Comparison of ENCODE assay signal across 9 mouse cellular contexts in the genomic region with DNA sequence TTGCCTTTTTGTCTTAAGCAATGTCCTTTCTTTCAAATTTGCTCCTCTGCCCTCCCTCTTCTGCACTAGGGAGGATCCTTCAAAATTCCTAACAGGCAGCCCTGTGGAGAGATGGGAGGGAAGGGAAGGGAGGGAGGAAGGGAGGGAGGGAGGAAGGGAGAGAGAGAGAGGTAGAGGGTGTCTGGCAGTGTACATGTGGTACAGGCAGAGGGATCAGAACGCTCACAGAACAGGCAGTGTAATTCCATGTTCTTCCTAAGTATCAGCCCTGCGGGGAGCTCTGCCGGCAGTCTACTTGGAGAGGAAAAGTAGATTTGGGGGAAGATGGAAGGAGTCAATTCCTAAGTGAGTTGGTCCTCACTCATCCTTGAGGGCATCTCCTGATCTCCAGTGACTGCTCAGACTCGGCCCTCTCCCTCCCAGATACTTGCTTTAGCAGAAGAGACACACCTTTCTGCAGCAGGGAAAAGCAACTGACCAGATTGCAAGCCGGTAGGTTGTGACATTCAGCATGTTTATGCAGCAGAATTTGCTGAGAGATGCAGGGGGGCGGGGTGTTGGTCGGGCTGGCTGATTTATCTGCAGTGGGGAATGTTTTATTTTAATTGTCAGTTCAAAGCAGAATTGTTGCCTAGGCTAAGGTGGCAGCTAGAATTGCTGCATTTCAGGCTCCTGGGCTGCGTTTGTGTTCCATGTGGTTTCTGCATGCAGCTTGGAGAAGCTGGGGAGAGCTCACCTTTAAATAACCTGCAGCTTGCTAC. TPM values are rescaled to one million over a fixed set of nuclear protein-coding genes. Genes with fewer than 3 reads are reported as not detected.
DNase-seq lines count a peak whose midpoint lies in the region; ATAC-seq and TF ChIP-seq lines count a peak whose summit lies in the region.
"Had no signal": no experiment of that assay in that cellular context is flagged by ENCODE, and none has a peak within 500 bp of the region (broad histone marks: within the 10 kb centered on the region; RNA-seq: fewer than 3 reads in every experiment).

Gene Frmd4a, plus strand, starts transcription at position 190 of the 761 bp plus-strand sequence.

- H3K4me3 ChIP-seq in forebrain, embryonic 15.5 days, result peak within 1 kb of the TSS; percentile 35
- H3K4me3 ChIP-seq in hindbrain, embryonic 15.5 days, result peak within 1 kb of the TSS; percentile 33
- H3K4me3 ChIP-seq in liver, embryonic 14.5 days (ENCODE audit: insufficient read depth in 1 of 2, low read depth in 2 of 2, low read length in 2 of 2), result no peak within 1 kb of the TSS

- 44% methylated on average over 8 of the region's 8 CpGs for WGBS in forebrain, embryonic 15.5 days
- 34% methylated on average over 8 of the region's 8 CpGs for WGBS in hindbrain, embryonic 15.5 days
- 38% methylated on average over 8 of the region's 8 CpGs for WGBS in liver, embryonic 14.5 days (ENCODE audit: insufficient replicate concordance)

- H3K4me1 ChIP-seq in forebrain, embryonic 15.5 days, result peaks cover 22% of the 10 kb centered on the region
- peaks cover 24% of the 10 kb centered on the region for H3K4me1 ChIP-seq in hindbrain, embryonic 15.5 days (replicated peaks)
- H3K4me1 ChIP-seq in liver, embryonic 14.5 days (replicated peaks; ENCODE audit: control insufficient read depth in 2 of 2, insufficient read depth in 2 of 2, low read length in 1 of 2), result no peaks in the 10 kb centered on the region

- H3K27me3 ChIP-seq in forebrain, embryonic 15.5 days, result no peaks in the 10 kb centered on the region
- no peaks in the 10 kb centered on the region for H3K27me3 ChIP-seq in hindbrain, embryonic 15.5 days
- no peaks in the 10 kb centered on the region for H3K27me3 ChIP-seq in liver, embryonic 14.5 days (ENCODE audit: control insufficient read depth, insufficient read depth, low read length)
- H3K27me3 ChIP-seq: CH12.LX had no signal

- peak; percentile 80; the same call in 1 of the 2 replicates for ATAC-seq in forebrain, embryonic 15.5 days (replicated peaks)
- peak; percentile 67 for ATAC-seq in hindbrain, embryonic 15.5 days (ENCODE audit: low FRiP score, low read depth)
- no peak for ATAC-seq in liver, embryonic 14.5 days (ENCODE audit: insufficient read depth)
- no peak for ATAC-seq in monocyte, adult 5-6 weeks (replicated peaks; ENCODE audit: insufficient number of reproducible peaks, low FRiP score, low TSS enrichment, poor library complexity, severe bottlenecking)

- no peak for DNase-seq in gastrocnemius, postnatal 10 days
- no peak for DNase-seq in gastrocnemius, adult 18-20 months (ENCODE audit: low spot score)
- peak; percentile 14 for DNase-seq in adrenal gland, postnatal 10 days
- no peak for DNase-seq in liver, embryonic 14.5 days (ENCODE audit: low read depth in 3 of 3, low spot score in 3 of 3)
- peak; percentile 7 to 48 for DNase-seq in right cerebral cortex, postnatal 36 days (ENCODE audit: low spot score in 2 of 2)

- no peaks in the 10 kb centered on the region for H3K36me3 ChIP-seq in forebrain, embryonic 15.5 days
- no peaks in the 10 kb centered on the region for H3K36me3 ChIP-seq in hindbrain, embryonic 15.5 days
- H3K36me3 ChIP-seq in liver, embryonic 14.5 days (replicated peaks; ENCODE audit: control insufficient read depth, insufficient read depth, low read depth), result no peaks in the 10 kb centered on the region

- peak within 1 kb of the TSS; percentile 31 for H3K4me2 ChIP-seq in forebrain, embryonic 15.5 days (replicated peaks)
- peak within 1 kb of the TSS; percentile 52 for H3K4me2 ChIP-seq in hindbrain, embryonic 15.5 days
- H3K4me2 ChIP-seq in liver, embryonic 14.5 days (ENCODE audit: low read depth), result no peak within 1 kb of the TSS

- H3K27ac ChIP-seq in forebrain, embryonic 15.5 days (replicated peaks), result peak within 1 kb of the TSS; percentile 68
- peak within 1 kb of the TSS; percentile 68 for H3K27ac ChIP-seq in hindbrain, embryonic 15.5 days (replicated peaks)
- no peak within 1 kb of the TSS for H3K27ac ChIP-seq in liver, embryonic 14.5 days

- H3K9ac ChIP-seq in forebrain, embryonic 15.5 days (replicated peaks), result peak within 1 kb of the TSS; percentile 37
- peak within 1 kb of the TSS; percentile 28 for H3K9ac ChIP-seq in hindbrain, embryonic 15.5 days
- H3K9ac ChIP-seq in liver, embryonic 14.5 days (replicated peaks), result no peak within 1 kb of the TSS

- no peak for TF ChIP-seq EP300 in liver, embryonic 14.5 days (IDR thresholded peaks at IDR 0.05; ENCODE audit: low read depth)

- TF ChIP-seq CTCF in liver, embryonic 14.5 days (IDR thresholded peaks at IDR 0.05; ENCODE audit: low read depth), result no peak

- no peaks in the 10 kb centered on the region for H3K9me3 ChIP-seq in forebrain, embryonic 15.5 days
- no peaks in the 10 kb centered on the region for H3K9me3 ChIP-seq in hindbrain, embryonic 15.5 days
- H3K9me3 ChIP-seq in liver, embryonic 14.5 days (ENCODE audit: control insufficient read depth, low read length), result no peaks in the 10 kb centered on the region

RNA-seq across cellular contexts. Expression of gene Frmd4a, which starts in this region (rescaled TPM):
- total RNA-seq in gastrocnemius, postnatal 10 days (2021), result 10 to 100 TPM; 22.1 to 28.3 TPM
- total RNA-seq in gastrocnemius, adult 18-20 months (2021), result 1 to 10 TPM; 2.6 to 3.6 TPM
- total RNA-seq in adrenal gland, postnatal 10 days (2021), result 10 to 100 TPM; 17.0 to 27.0 TPM
- 72.7 and 76.4 TPM in 2 replicates for polyA plus RNA-seq in forebrain, embryonic 15.5 days (2015; fragmentation: Nextera tagmentation; extraction: Ambion mirVana)
- 56.1 and 57.0 TPM in 2 replicates for polyA plus RNA-seq in hindbrain, embryonic 15.5 days (2015; fragmentation: Nextera tagmentation; extraction: Ambion mirVana)
- 10.5 and 11.0 TPM in 2 replicates for polyA plus RNA-seq in liver, embryonic 14.5 days (2012; rRNA removed)
- 11.2 and 12.8 TPM in 2 replicates for polyA plus RNA-seq in liver, embryonic 14.5 days (2014; fragmentation: Nextera tagmentation; extraction: Ambion mirVana)
- 3.1 to 9.5 TPM (median 4.6 TPM) in 3 replicates for total RNA-seq in monocyte, adult 5-6 weeks (2017)

Comparison
In these comparisons a context has a peak if more than half of its experiments do, and no peak if none do; other contexts are left out.
1. DNase-seq: peak in adrenal gland, postnatal 10 days (single experiment) and right cerebral cortex, postnatal 36 days (2 of 2); none in gastrocnemius, postnatal 10 days (single experiment), gastrocnemius, adult 18-20 months (single experiment) and liver, embryonic 14.5 days (0 of 3).
2. ATAC-seq: peak in forebrain, embryonic 15.5 days (single experiment) and hindbrain, embryonic 15.5 days (single experiment); none in liver, embryonic 14.5 days (single experiment) and monocyte, adult 5-6 weeks (single experiment).
3. H3K4me3 ChIP-seq: peak in forebrain, embryonic 15.5 days (single experiment) and hindbrain, embryonic 15.5 days (single experiment); none in liver, embryonic 14.5 days (0 of 2).